Mouse (Mus musculus) gastrocnemius, adult 18-20 months (tissue): ENCODE measurements around the gene Azin2. TPM values are rescaled to one million over a fixed set of nuclear protein-coding genes. Genes with fewer than 3 reads are reported as not detected.

Source experiments
- total RNA-seq, 2 experiments: library from RNA; stranded (reverse); gene quantifications; 2 replicates each; pipeline ENCODE4 v1.2.3; 2021

Azin2 gene
- total RNA-seq, 2 experiments from 2014 or later, result 2.3 to 3.4 TPM

Other genes starting within 250 kb of the Azin2 start
- not detected for gene A3galt2, start 207.1 kb downstream of the Azin2 start, total RNA-seq
- 1 to 10 TPM; 9.7 TPM for gene Zfp362, start 156.4 kb downstream of the Azin2 start, total RNA-seq
- under 1 TPM; 0.34 to 0.45 TPM for gene Trim62, start 78.9 kb downstream of the Azin2 start, total RNA-seq
- gene Ak2, start 29.5 kb upstream of the Azin2 start, total RNA-seq, result 10 to 100 TPM; 24.1 to 24.3 TPM
- gene Rnf19b, start 95.8 kb upstream of the Azin2 start, total RNA-seq, result 10 to 100 TPM; 23.3 to 24.4 TPM
- gene Tmem54, start 143.1 kb upstream of the Azin2 start, total RNA-seq, result not detected
- gene Hpca, start 159.6 kb upstream of the Azin2 start, total RNA-seq, result not detected
- gene Fndc5, start 174.6 kb upstream of the Azin2 start, total RNA-seq, result 10 to 100 TPM; 67.3 to 72.7 TPM
- gene S100pbp, start 227.3 kb upstream of the Azin2 start, total RNA-seq, result 1 to 10 TPM; 2.9 to 4.1 TPM
- 10 to 100 TPM; 38.8 to 39.5 TPM for gene Yars, start 227.3 kb upstream of the Azin2 start, total RNA-seq